Mouse (Mus musculus) embryonic facial prominence, embryonic 12.5 days (tissue): ENCODE data around the gene 2810004N23Rik. TPM values are rescaled to one million over a fixed set of nuclear protein-coding genes. Genes with fewer than 3 reads are reported as not detected.

Experiments
- ATAC-seq: fragments of 200-750 bp; cut with Nextera tagmentation; 2 replicates; pipeline ENCODE4 v1.8.0; 2017; ENCODE audit not compliant: insufficient number of reproducible peaks, insufficient read depth, low FRiP score, low TSS enrichment
- H3K27ac ChIP-seq: fragments of 300-500 bp; sonication (generic); 2 replicates; pipeline ENCODE4 v1.5.1; 2016; ENCODE audit warnings: mild to moderate bottlenecking
- H3K27me3 ChIP-seq: fragments of 300-500 bp; sonication (generic); 2 replicates; pipeline ENCODE4 v1.6.1; 2016; ENCODE audit warnings: mild to moderate bottlenecking, moderate library complexity
- H3K36me3 ChIP-seq: fragments of 300-500 bp; sonication (generic); 2 replicates; pipeline ENCODE4 v1.6.1; 2016; ENCODE audit warnings: mild to moderate bottlenecking
- H3K4me1 ChIP-seq: fragments of 300-500 bp; sonication (generic); 2 replicates; pipeline ENCODE4 v1.6.1; 2016
- H3K4me2 ChIP-seq: fragments of 300-500 bp; sonication (generic); replicated peaks from 2 replicates; pipeline ENCODE4 v1.6.1; 2016; ENCODE audit warnings: mild to moderate bottlenecking, moderate library complexity
- H3K4me3 ChIP-seq: fragments of 300-500 bp; sonication (generic); 2 replicates; pipeline ENCODE4 v1.5.1; 2016; ENCODE audit warnings: mild to moderate bottlenecking
- H3K9ac ChIP-seq: fragments of 300-500 bp; sonication (generic); 2 replicates; pipeline ENCODE4 v1.6.1; 2016; ENCODE audit warnings: mild to moderate bottlenecking, moderate library complexity
- H3K9me3 ChIP-seq: fragments of 300-500 bp; sonication (generic); 2 replicates; pipeline ENCODE4 v1.6.1; 2016; ENCODE audit warnings: mild to moderate bottlenecking, moderate library complexity
- WGBS: fragments of 180-500 bp; shearing (Covaris S2); methylation state at CpG from one replicate; pipeline ENCODE4 v1.1.7; 2016; 5-methylcytosine and 5-hydroxymethylcytosine counted together
- polyA plus RNA-seq: library from polyadenylated mRNA; unstranded; fragments of >200 nt; fragmentation: Nextera tagmentation; extraction: Ambion mirVana; gene quantifications from 2 replicates; pipeline ENCODE4 v1.2.1, GENCODE M21; 2016

Gene 2810004N23Rik
- polyA plus RNA-seq = 53.5 and 59.4 TPM in 2 replicates

GRCm38 (mm10) chr8:124862321-124863162, at the start of gene 2810004N23Rik, which contains the start of gene Gnpat:
TSS of gene 2810004N23Rik (minus strand) at chr8:124863120.
TSS of gene Gnpat (plus strand) at chr8:124863033.
- Histone ChIP-seq H3K4me2 (peak within 1 kb of the TSS; percentile 79), H3K4me3 (peak within 1 kb of the TSS; percentile 97), H3K36me3 (peaks cover 34% of the 10 kb centered on the region), H3K27me3 (no peaks in the 10 kb centered on the region), H3K9me3 (no peaks in the 10 kb centered on the region), H3K4me1 (peaks cover 11% of the 10 kb centered on the region), H3K9ac (peak within 1 kb of the TSS; percentile 91), H3K27ac (peak within 1 kb of the TSS; percentile 93)
- WGBS = 1% methylated on average over 55 of the region's 55 CpGs
- ATAC-seq = peak; percentile 92

- no peak overlapping the region for H3K9ac ChIP-seq
- no peak for ATAC-seq
- WGBS = 63% methylated on average over 17 of the region's 17 CpGs
- no peaks in the 10 kb centered on the region for H3K9me3 ChIP-seq
- no peak overlapping the region for H3K4me2 ChIP-seq
- H3K4me3 ChIP-seq = no peak overlapping the region
- H3K27me3 ChIP-seq = no peaks in the 10 kb centered on the region
- no peaks in the 10 kb centered on the region for H3K4me1 ChIP-seq
- H3K27ac ChIP-seq = no peak overlapping the region
- peaks cover 77% of the 10 kb centered on the region for H3K36me3 ChIP-seq
Observed at GRCm38 (mm10) chr8:124911938-124912872, 49.3 kb upstream of the 2810004N23Rik start.

GRCm38 (mm10) chr8:124910349-124910748, 47.4 kb upstream of the 2810004N23Rik start:
- Histone ChIP-seq H3K27me3 (no peaks in the 10 kb centered on the region), H3K36me3 (peaks cover 95% of the 10 kb centered on the region), H3K4me1 (no peaks in the 10 kb centered on the region), H3K9ac (no peak overlapping the region), H3K9me3 (no peaks in the 10 kb centered on the region), H3K4me3 (no peak overlapping the region), H3K27ac (no peak overlapping the region), H3K4me2 (no peak overlapping the region)
- 79% methylated on average over 10 of the region's 10 CpGs for WGBS
- ATAC-seq = no peak

- peaks cover 93% of the 10 kb centered on the region for H3K36me3 ChIP-seq
- 93% methylated on average over 16 of the region's 16 CpGs for WGBS
- no peak for ATAC-seq
Observed at GRCm38 (mm10) chr8:124909936-124910335, 47.0 kb upstream of the 2810004N23Rik start.

GRCm38 (mm10) chr8:124905482-124905881, 42.6 kb upstream of the 2810004N23Rik start:
- 87% methylated on average over 2 of the region's 2 CpGs for WGBS
- H3K27ac ChIP-seq = no peak overlapping the region
- no peaks in the 10 kb centered on the region for H3K27me3 ChIP-seq
- no peak overlapping the region for H3K9ac ChIP-seq
- no peak overlapping the region for H3K4me2 ChIP-seq
- no peaks in the 10 kb centered on the region for H3K9me3 ChIP-seq
- ATAC-seq = no peak
- H3K36me3 ChIP-seq = peaks cover 87% of the 10 kb centered on the region
- no peak overlapping the region for H3K4me3 ChIP-seq
- H3K4me1 ChIP-seq = no peaks in the 10 kb centered on the region

More at GRCm38 (mm10) chr8:124909936-124910335, 47.0 kb upstream of the 2810004N23Rik start:
- Histone ChIP-seq H3K27me3 (no peaks in the 10 kb centered on the region), H3K9me3 (no peaks in the 10 kb centered on the region), H3K9ac (no peak overlapping the region), H3K4me3 (no peak overlapping the region), H3K4me1 (no peaks in the 10 kb centered on the region), H3K4me2 (no peak overlapping the region), H3K27ac (no peak overlapping the region)

GRCm38 (mm10) chr8:124903198-124903597, 40.3 kb upstream of the 2810004N23Rik start:
- Histone ChIP-seq H3K4me2 (no peak overlapping the region), H3K27me3 (no peaks in the 10 kb centered on the region), H3K36me3 (peaks cover 81% of the 10 kb centered on the region), H3K9ac (no peak overlapping the region), H3K27ac (no peak overlapping the region), H3K9me3 (no peaks in the 10 kb centered on the region), H3K4me3 (no peak overlapping the region), H3K4me1 (peaks cover 7% of the 10 kb centered on the region)
- ATAC-seq = no peak
- 96% methylated on average over 15 of the region's 15 CpGs for WGBS

GRCm38 (mm10) chr8:124898251-124898905, 35.5 kb upstream of the 2810004N23Rik start:
- peaks cover 56% of the 10 kb centered on the region for H3K36me3 ChIP-seq

DNA sequence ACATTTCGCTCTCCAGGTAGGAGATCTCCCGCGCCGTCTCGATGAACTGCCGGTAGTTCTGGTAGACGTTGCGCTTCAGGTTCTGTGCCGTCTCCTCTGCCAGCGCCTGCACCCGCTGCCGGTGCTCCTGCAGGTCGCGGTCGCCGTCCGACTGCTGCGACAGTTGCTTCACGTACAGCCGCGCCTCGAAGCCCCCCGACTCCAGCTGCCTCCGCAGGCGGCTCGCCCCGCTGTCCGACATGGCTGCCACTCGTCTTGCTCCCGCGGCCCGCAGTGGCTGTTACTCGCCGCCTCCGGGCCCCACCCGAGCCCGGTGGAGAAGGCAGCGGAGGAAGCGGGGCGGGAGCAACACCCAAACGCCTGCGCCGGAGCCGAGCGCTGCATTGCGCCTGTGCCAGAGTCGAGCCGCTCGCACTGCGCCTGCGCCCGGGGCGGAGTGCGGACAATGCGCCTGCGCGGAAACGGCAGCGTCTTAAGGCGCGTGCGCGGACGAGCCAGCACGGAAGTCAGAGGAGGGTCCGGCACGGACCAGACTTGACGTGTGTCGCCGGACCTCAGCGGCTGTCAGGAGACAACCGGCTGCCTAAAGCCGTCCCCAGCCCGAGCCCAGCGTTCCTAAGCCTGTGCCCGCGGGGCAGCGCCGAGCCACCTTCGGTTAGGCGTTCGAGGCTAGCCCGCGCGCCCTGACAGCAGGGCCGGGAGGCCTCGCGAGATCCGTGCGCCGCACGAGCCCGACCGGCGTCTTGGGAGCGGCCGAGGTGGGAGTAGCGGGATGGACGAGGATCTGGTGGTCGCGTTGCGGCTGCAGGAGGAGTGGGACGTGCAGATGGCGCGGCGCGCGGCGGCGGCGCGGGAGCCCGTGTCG, 34.7 kb upstream of the 2810004N23Rik start, which contains the start of the genes Exoc8 and Sprtn:
Gene Exoc8 (minus strand): TSS at position 320 of the 865 bp plus-strand sequence.
Gene Sprtn (plus strand): TSS at position 501 of the 865 bp plus-strand sequence.
- H3K4me2 ChIP-seq = peak within 1 kb of the TSS; percentile 97
- under 1% methylated on average over 114 of the region's 114 CpGs for WGBS
- H3K9me3 ChIP-seq = no peaks in the 10 kb centered on the region
- peak within 1 kb of the TSS; percentile 76 for H3K27ac ChIP-seq
- peak within 1 kb of the TSS; percentile 90 for H3K9ac ChIP-seq
- H3K36me3 ChIP-seq = peaks cover 48% of the 10 kb centered on the region
- no peaks in the 10 kb centered on the region for H3K27me3 ChIP-seq
- H3K4me1 ChIP-seq = peaks cover 28% of the 10 kb centered on the region
- ATAC-seq = peak; percentile 85
- H3K4me3 ChIP-seq = peak within 1 kb of the TSS; percentile 87

More at GRCm38 (mm10) chr8:124898251-124898905, 35.5 kb upstream of the 2810004N23Rik start:
- peak overlapping the region; percentile 97 for H3K4me2 ChIP-seq
- H3K9ac ChIP-seq = peak overlapping the region; percentile 90
- no peak; the same call in 1 of the 2 replicates for ATAC-seq
- H3K27me3 ChIP-seq = no peaks in the 10 kb centered on the region
- peaks cover 21% of the 10 kb centered on the region for H3K4me1 ChIP-seq
- H3K4me3 ChIP-seq = peak overlapping the region; percentile 87
- H3K27ac ChIP-seq = peak overlapping the region; percentile 74; the same call in 1 of the 2 replicates
- WGBS = 8% methylated on average over 31 of the region's 31 CpGs
- no peaks in the 10 kb centered on the region for H3K9me3 ChIP-seq

DNA sequence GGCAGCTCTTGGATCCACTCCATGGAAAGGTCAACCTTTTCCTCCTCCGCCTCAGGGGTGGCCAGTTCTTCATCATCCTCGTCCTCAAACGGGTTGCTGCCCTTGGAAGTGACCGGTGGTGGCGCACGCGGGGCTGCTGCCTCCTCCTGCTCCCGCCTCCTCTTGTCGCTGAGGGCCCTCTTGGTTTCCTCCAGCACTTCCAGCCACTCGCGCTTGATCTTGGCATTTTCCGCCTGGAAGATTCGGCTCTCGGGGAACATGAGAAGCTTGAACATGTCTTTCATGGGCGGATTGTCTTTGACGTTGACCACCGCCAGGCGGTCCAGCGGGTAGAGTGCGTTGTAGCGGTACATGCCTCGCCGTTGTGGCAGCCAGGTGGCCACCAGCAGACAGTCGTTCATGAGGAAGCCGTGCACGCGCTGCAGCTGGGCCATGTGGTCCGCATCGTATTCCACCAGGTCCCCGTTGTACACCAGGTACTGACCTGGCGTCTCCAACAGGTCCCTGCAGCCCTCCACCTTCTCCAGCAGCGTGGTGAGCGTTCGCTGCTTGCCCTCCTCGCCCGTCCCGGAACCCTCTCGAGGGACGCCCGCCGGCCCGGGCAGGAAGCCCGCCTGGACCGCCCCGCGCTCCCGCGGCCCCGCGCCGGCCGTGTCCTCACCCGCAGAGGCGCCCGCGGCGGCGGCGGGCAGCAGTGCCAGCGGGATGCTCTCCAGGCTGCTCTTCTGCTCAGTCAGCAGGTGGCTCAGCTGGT, 33.9 kb upstream of the 2810004N23Rik start:
- Histone ChIP-seq H3K9ac (peak overlapping the region; percentile 90), H3K4me2 (peak overlapping the region; percentile 97), H3K4me3 (peak overlapping the region; percentile 87), H3K27me3 (no peaks in the 10 kb centered on the region), H3K9me3 (no peaks in the 10 kb centered on the region), H3K27ac (peak overlapping the region; percentile 76), H3K36me3 (peaks cover 41% of the 10 kb centered on the region), H3K4me1 (peaks cover 28% of the 10 kb centered on the region)
- no peak for ATAC-seq
- 1% methylated on average over 60 of the region's 60 CpGs for WGBS
